Mouse (Mus musculus) lung, adult 2 months (tissue): Measurements from ENCODE around the gene Dock8.

ENCODE experiments used
- CTCF ChIP-seq: fragments of 200-500 bp; IDR thresholded peaks from 2 replicates; pipeline ENCODE4 v1.5.1; 2011; ENCODE audit warnings: mild to moderate bottlenecking, low read length, control low read depth; ENCODE audit not compliant: insufficient read depth
- POLR2A ChIP-seq: fragments of 200-500 bp; IDR thresholded peaks from 2 replicates; pipeline ENCODE4 v1.6.1; 2011; ENCODE audit warnings: low read depth, mild to moderate bottlenecking, control low read depth, low read length, borderline replicate concordance; ENCODE audit errors: extremely low read depth

DNA sequence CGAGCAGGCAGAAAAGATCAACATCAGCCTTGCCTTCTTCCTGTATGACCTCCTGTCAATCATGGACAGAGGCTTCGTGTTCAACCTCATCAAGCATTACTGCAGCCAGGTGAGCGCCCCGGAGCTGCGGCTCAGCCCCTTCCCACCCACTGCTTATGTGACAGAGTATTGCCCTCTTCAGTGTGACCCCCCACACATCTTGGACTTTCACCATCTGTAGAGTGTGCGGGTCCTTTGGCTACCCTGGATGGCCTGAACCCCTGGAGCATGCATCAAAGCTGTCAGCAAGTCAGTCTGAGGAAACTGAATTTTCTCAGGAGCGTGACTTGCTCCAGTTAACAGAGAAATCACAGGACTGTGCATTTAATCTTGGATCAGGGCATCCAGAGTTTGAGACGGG, 150.5 kb downstream of the Dock8 start:
- no peak for TF ChIP-seq POLR2A
- no peak for TF ChIP-seq CTCF
